In genomic region chr16:76367261-76367908, GRCm38 (mm10) we compare ENCODE assay signal across 21 mouse cellular contexts. TPM values are rescaled to one million over a fixed set of nuclear protein-coding genes. Genes with fewer than 3 reads are reported as not detected.
DNase-seq lines count a peak whose midpoint lies in the region; ATAC-seq and TF ChIP-seq lines count a peak whose summit lies in the region.
"Had no signal": no experiment of that assay in that cellular context is flagged by ENCODE, and none has a peak within 500 bp of the region (broad histone marks: within the 10 kb centered on the region; RNA-seq: fewer than 3 reads in every experiment).

No protein-coding gene starts in this region.

- TF ChIP-seq EP300 in liver, postnatal 0 days (IDR thresholded peaks at IDR 0.05; ENCODE audit: low read depth): no peak

- H3K9ac ChIP-seq in liver, postnatal 0 days (replicated peaks): no peak overlapping the region
- no peak overlapping the region for H3K9ac ChIP-seq in liver, embryonic 12.5 days
- H3K9ac ChIP-seq in intestine, postnatal 0 days (ENCODE audit: low read depth, low read length): no peak overlapping the region
- H3K9ac ChIP-seq in neural tube, embryonic 15.5 days (replicated peaks): no peak overlapping the region
- H3K9ac ChIP-seq: heart, embryonic 15.5 days; liver, embryonic 15.5 days; midbrain, embryonic 13.5 days; neural tube, embryonic 12.5 days had no signal

- no peaks in the 10 kb centered on the region for H3K9me3 ChIP-seq in liver, postnatal 0 days (ENCODE audit: low read length)
- no peaks in the 10 kb centered on the region for H3K9me3 ChIP-seq in liver, embryonic 12.5 days (replicated peaks)
- H3K9me3 ChIP-seq in E14TG2a.4 (ENCODE audit: low read length): no peaks in the 10 kb centered on the region
- no peaks in the 10 kb centered on the region for H3K9me3 ChIP-seq in intestine, postnatal 0 days (ENCODE audit: control insufficient read depth)
- no peaks in the 10 kb centered on the region for H3K9me3 ChIP-seq in neural tube, embryonic 15.5 days (replicated peaks)
- H3K9me3 ChIP-seq: heart, embryonic 15.5 days; limb, embryonic 10.5 days; liver, embryonic 15.5 days; midbrain, embryonic 13.5 days; neural tube, embryonic 12.5 days had no signal

- no peak for ATAC-seq in liver, postnatal 0 days
- no peak for ATAC-seq in liver, embryonic 12.5 days
- no peak for ATAC-seq in intestine, postnatal 0 days
- ATAC-seq in neural tube, embryonic 15.5 days (ENCODE audit: low FRiP score): no peak
- ATAC-seq: hindbrain, embryonic 16.5 days; midbrain, embryonic 13.5 days; Patski had no signal

- peak; percentile 6 for DNase-seq in cerebellum, adult 9-10 months
- DNase-seq in cerebellum, postnatal 14 days: no peak
- DNase-seq in liver, postnatal 0 days: no peak
- DNase-seq in layer of hippocampus, adult 9-11 months: no peak
- DNase-seq: cerebellum, adult 18-20 months; gastrocnemius, postnatal 10 days; heart, adult 18-20 months; kidney, adult 2 months; kidney, postnatal 10 days; thymus, adult 2 months had no signal

- no peak for TF ChIP-seq CTCF in liver, postnatal 0 days (IDR thresholded peaks at IDR 0.05; ENCODE audit: low read depth)
- no peak for TF ChIP-seq CTCF in E14TG2a.4 (conservative IDR thresholded peaks at IDR 0.05; ENCODE audit: low read length)
- no peak for TF ChIP-seq CTCF in intestine, postnatal 0 days (IDR thresholded peaks at IDR 0.05; ENCODE audit: low read depth)

- no peaks in the 10 kb centered on the region for H3K36me3 ChIP-seq in liver, postnatal 0 days (replicated peaks; ENCODE audit: insufficient read depth, low read length)
- peaks cover 22% of the 10 kb centered on the region for H3K36me3 ChIP-seq in liver, embryonic 12.5 days
- H3K36me3 ChIP-seq in E14TG2a.4 (ENCODE audit: insufficient read depth, low read length): no peaks in the 10 kb centered on the region
- no peaks in the 10 kb centered on the region for H3K36me3 ChIP-seq in intestine, postnatal 0 days (ENCODE audit: control insufficient read depth, insufficient read depth)
- H3K36me3 ChIP-seq in neural tube, embryonic 15.5 days: no peaks in the 10 kb centered on the region
- H3K36me3 ChIP-seq: heart, embryonic 15.5 days; liver, embryonic 15.5 days; neural tube, embryonic 12.5 days had no signal

- H3K4me3 ChIP-seq in liver, postnatal 0 days (ENCODE audit: low read depth, low read length): no peak overlapping the region
- H3K4me3 ChIP-seq in liver, embryonic 12.5 days: no peak overlapping the region
- H3K4me3 ChIP-seq in E14TG2a.4 (replicated peaks; ENCODE audit: low read length): peak overlapping the region; percentile 5; the same call in 1 of the 2 replicates
- H3K4me3 ChIP-seq in intestine, postnatal 0 days (ENCODE audit: low read depth, low read length): no peak overlapping the region
- no peak overlapping the region for H3K4me3 ChIP-seq in neural tube, embryonic 15.5 days (replicated peaks)
- H3K4me3 ChIP-seq: heart, embryonic 15.5 days; limb, embryonic 10.5 days; liver, embryonic 15.5 days; midbrain, embryonic 13.5 days; neural tube, embryonic 12.5 days had no signal

- H3K27ac ChIP-seq in liver, postnatal 0 days (ENCODE audit: low read depth): no peak overlapping the region
- H3K27ac ChIP-seq in liver, embryonic 12.5 days: no peak overlapping the region
- no peak overlapping the region for H3K27ac ChIP-seq in intestine, postnatal 0 days (ENCODE audit: low read depth, low read length)
- no peak overlapping the region for H3K27ac ChIP-seq in neural tube, embryonic 15.5 days (replicated peaks)
- H3K27ac ChIP-seq: heart, embryonic 15.5 days; limb, embryonic 10.5 days; liver, embryonic 15.5 days; midbrain, embryonic 13.5 days; neural tube, embryonic 12.5 days had no signal

- H3K4me1 ChIP-seq in liver, postnatal 0 days (ENCODE audit: insufficient read depth): peaks cover 21% of the 10 kb centered on the region
- H3K4me1 ChIP-seq in liver, embryonic 12.5 days: peaks cover 90% of the 10 kb centered on the region
- H3K4me1 ChIP-seq in E14TG2a.4 (replicated peaks; ENCODE audit: low read depth, low read length): peaks cover 27% of the 10 kb centered on the region
- peaks cover 9% of the 10 kb centered on the region for H3K4me1 ChIP-seq in intestine, postnatal 0 days (replicated peaks; ENCODE audit: control insufficient read depth, insufficient read depth, low read length)
- peaks cover 31% of the 10 kb centered on the region for H3K4me1 ChIP-seq in neural tube, embryonic 15.5 days

- H3K27me3 ChIP-seq in liver, postnatal 0 days (ENCODE audit: insufficient read depth, low read length): no peaks in the 10 kb centered on the region
- no peaks in the 10 kb centered on the region for H3K27me3 ChIP-seq in liver, embryonic 12.5 days (replicated peaks)
- peaks cover 22% of the 10 kb centered on the region for H3K27me3 ChIP-seq in E14TG2a.4 (ENCODE audit: insufficient read depth, low read length)
- no peaks in the 10 kb centered on the region for H3K27me3 ChIP-seq in intestine, postnatal 0 days (replicated peaks; ENCODE audit: control insufficient read depth, insufficient read depth, low read length)
- H3K27me3 ChIP-seq in neural tube, embryonic 15.5 days (replicated peaks): no peaks in the 10 kb centered on the region
- H3K27me3 ChIP-seq: heart, embryonic 15.5 days; liver, embryonic 15.5 days; midbrain, embryonic 13.5 days; neural tube, embryonic 12.5 days; Patski had no signal

- WGBS in liver, postnatal 0 days (ENCODE audit: insufficient replicate concordance): 71% methylated on average over 12 of the region's 12 CpGs
- 79% methylated on average over 12 of the region's 12 CpGs for WGBS in liver, embryonic 12.5 days (ENCODE audit: insufficient replicate concordance)
- 43% methylated on average over 12 of the region's 12 CpGs for WGBS in intestine, postnatal 0 days
- 84% methylated on average over 12 of the region's 12 CpGs for WGBS in neural tube, embryonic 15.5 days

- H3K4me2 ChIP-seq in liver, postnatal 0 days (ENCODE audit: low read depth, low read length): 0 out of 2 replicates have a peak overlapping the region, but pooled peaks have one; percentile 2
- H3K4me2 ChIP-seq in liver, embryonic 12.5 days: no peak overlapping the region
- H3K4me2 ChIP-seq in intestine, postnatal 0 days (replicated peaks; ENCODE audit: low read depth): peak overlapping the region; percentile 32; the same call in 1 of the 2 replicates
- no peak overlapping the region for H3K4me2 ChIP-seq in neural tube, embryonic 15.5 days
- H3K4me2 ChIP-seq: heart, embryonic 15.5 days; liver, embryonic 15.5 days; midbrain, embryonic 13.5 days; neural tube, embryonic 12.5 days had no signal

RNA-seq across cellular contexts. Expression of gene Nrip1, which starts 6.2 kb away (rescaled TPM):
- polyA plus RNA-seq in liver, postnatal 0 days (2015; fragmentation: Nextera tagmentation; extraction: Ambion mirVana): 9.6 and 11.2 TPM in 2 replicates
- polyA plus RNA-seq in liver, embryonic 12.5 days (2016; fragmentation: Nextera tagmentation; extraction: Ambion mirVana): 32.0 and 32.1 TPM in 2 replicates
- 27.8 and 31.1 TPM in 2 replicates for polyA plus RNA-seq in intestine, postnatal 0 days (2015; fragmentation: Nextera tagmentation; extraction: Ambion mirVana)
- polyA plus RNA-seq in neural tube, embryonic 15.5 days (2015; fragmentation: Nextera tagmentation; extraction: Ambion mirVana): 34.4 and 36.9 TPM in 2 replicates

Comparison
In these comparisons a context has a peak if more than half of its experiments do, and no peak if none do; other contexts are left out.
1. H3K4me2 ChIP-seq: peak in liver, postnatal 0 days (single experiment) and intestine, postnatal 0 days (single experiment); none in liver, embryonic 12.5 days (single experiment) and neural tube, embryonic 15.5 days (single experiment).